Mouse (Mus musculus) cerebellum, adult 11-12 months (tissue): ENCODE data around the gene 2900011O08Rik.
"Not testable (repeated sequence)": the region's sequence is repeated elsewhere in the genome, so short reads cannot be mapped to it uniquely, and the experiment has no call there.

Source experiments
- DNase-seq: peaks from one replicate; pipeline ENCODE4 v3.0.0; 2022

2900011O08Rik gene

GRCm38 (mm10) chr16:14005266-14005665, 18.9 kb downstream of the 2900011O08Rik start:
- DNase-seq = no peak

DNA sequence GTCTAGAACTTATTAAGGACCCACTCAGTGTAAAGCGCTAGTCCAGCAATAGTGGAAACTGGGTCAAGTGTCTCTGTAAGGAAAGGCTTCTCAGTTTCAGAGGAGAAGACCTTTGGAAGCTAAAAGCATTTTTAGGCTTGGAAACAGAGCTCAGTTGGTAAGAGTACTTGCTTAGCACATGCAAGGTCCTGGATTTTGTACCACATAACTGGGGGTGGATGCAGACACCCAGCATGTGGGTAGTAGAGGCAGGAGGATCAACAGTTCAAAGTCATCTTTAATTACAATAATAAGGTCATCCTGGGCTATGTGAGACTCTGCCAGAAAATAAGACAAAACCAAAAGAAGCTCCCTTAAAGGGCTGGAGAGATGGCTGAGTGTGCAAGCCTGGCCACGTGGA, 21.7 kb downstream of the 2900011O08Rik start:
- DNase-seq = no peak

DNA sequence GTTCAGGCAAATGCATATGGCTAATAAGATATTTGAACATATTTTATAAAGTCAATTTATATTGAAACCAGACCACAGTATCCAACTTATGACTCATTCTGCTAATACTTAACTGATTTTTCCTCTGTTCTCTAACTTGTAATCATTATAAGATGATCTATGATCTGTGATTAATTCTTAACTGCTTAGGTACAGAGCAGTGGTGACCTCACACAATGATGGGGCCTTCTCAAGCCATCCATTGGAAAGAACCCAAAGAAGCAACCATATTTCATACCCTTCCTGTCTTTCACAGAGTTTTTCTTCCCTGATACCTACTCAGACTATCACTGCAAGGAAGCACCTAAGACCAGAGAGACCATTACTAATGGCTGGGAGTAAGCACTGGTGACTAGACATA, 22.3 kb downstream of the 2900011O08Rik start:
- no peak for DNase-seq

GRCm38 (mm10) chr16:14009966-14010365, 23.6 kb downstream of the 2900011O08Rik start:
- DNase-seq = no peak

DNA sequence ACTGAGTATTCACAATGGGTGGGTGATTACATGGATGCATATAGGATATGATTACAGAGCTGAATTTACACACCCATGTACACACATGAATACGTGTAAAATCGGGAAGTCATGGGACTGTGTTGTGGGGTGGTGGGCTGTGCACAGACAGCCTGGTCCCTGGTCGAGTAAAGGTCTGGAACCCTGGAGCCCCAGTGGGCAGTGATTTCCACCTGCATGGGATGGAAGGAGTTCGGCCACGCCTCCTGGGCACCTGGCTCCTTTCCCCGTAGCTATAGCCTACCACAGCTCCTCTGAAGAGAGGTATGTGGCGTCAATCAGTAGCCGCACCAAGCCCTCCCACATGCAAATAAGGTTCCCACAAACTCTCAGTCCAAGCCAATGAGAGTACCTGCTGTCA, 30.9 kb downstream of the 2900011O08Rik start:
- DNase-seq = no peak

DNA sequence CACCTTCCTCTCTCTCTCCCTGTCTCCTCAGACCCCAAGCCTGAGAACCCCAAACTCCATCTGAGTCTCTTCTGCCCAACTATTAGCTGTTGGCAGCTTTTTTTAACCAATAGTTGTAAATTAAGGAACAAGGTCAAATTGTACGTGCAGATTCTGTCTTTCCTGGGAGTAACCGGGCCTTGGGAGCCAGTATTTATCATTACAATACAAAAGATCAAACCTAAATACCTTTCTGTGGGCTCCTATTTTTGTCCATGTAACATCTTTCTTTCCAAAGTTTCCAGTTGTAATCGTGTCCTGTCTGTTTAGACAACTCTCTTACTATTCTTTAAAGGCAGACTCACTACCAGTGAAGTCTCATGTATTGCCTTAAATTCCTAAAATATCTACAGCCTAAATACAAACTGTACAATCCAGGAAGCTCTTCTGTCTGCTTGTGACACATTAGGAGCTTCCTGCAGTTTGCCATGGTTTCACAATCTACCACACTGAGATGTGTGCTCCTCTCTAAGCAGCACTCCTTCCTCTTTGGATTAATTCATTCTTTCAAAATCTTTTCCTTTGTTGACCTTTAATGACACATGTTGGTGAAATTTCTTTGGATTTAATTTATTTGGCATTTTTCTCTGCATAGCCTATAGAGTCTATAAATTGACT, 34.9 kb downstream of the 2900011O08Rik start:
- no peak for DNase-seq

DNA sequence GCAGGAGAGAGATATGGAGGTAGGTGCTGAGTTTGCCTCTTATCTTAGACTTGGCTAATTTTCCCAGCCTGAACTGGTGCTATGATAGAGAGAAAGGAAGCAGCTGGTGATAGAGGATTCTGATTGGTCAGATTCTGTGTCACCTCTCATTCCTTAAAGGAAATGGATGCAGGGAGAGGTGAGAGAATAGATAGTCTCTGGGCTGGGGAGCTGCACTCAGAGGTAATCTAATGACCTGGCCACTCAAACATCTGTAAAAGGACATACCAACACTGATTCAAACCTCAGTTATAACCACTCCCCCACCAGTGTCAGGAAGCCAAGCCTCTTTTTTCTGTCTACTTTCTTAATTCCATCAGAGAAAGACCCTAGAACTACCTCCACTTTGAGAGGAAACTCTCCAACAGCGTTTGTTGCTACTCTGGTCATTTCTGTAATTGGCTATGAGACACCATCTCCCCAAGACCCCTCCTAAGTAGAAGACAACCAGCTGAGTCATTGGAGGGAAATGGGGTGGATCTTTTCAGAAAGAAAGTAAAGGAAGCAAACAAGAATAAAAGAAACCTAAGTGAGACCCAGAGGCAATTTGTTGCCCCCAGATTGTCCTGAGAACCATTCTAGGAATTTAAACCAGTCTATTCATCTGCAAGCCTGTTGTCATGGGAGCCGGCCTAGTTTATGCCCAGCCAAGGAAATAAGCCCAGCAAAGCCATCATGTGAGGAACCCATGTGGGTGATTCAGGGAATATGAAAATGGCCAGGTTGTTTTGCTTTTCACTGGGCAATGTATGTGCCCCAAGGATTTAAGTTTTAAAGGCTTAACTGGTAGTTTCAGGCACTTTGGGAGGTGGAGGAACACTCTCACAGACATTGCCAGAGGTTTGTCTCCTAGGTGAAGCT, 38.9 kb downstream of the 2900011O08Rik start:
- DNase-seq = no peak

DNA sequence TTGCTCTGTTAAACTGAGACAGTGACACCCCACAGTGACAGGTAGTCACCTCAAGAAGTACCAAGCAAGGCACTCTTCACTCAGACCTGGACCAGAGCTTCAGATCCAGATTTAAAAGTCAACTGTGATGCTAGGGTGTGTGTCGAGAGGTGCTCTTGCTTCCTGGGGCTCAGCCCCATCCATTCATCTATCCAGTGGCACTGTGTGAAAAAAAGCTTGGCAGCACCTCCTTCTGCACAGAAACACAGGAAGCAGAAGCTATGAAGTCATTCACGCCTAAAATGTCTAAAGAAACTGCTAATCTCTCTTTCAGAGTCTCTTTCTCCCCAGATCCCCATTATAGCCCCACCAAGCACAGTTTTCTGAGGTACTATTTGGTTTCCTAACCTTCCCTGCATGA, 42.7 kb downstream of the 2900011O08Rik start:
- DNase-seq = no peak

- no peak for DNase-seq
Measured at GRCm38 (mm10) chr16:14029851-14030250, 43.4 kb downstream of the 2900011O08Rik start.

DNA sequence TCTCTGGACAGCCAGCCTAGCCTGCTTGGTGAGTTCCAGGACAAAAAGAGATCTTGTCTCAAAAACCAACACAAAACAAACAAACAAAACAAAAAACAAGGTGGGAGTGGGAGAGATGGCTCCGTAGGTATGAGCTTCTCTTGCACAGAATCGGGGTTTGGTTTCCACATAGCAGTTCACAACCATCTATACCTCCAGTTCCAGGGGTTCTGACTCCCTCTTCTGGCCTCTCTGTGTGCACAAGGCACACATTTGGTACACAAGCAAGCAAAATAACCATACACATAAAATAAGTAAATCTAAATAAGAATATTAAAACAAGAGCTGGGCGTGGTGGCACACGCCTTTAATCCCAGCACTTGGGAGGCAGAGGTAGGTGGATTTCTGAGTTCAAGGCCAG, 44.2 kb downstream of the 2900011O08Rik start:
- no peak for DNase-seq

DNA sequence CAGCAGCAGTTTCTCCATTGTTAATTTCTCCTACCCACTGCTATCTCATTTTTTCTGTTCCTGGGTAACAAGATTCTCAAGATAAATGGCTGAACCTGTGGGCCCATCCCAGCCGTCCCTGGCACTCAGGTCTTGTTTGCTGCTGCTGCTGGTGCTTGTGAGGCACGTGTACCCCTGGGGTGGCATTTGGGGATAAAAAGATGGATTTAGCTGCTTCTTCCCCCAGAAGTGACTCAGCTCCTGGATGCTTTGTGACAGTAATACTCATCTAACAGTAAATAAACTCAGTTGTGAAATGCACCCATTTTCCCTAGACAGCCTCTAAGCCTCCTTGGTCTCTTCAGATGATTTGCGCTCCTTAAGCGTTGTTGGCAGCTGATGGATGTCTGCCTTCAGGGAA, 46.7 kb downstream of the 2900011O08Rik start:
- no peak for DNase-seq

- DNase-seq = no peak
Measured at GRCm38 (mm10) chr16:14042421-14042820, 56.0 kb downstream of the 2900011O08Rik start.

DNA sequence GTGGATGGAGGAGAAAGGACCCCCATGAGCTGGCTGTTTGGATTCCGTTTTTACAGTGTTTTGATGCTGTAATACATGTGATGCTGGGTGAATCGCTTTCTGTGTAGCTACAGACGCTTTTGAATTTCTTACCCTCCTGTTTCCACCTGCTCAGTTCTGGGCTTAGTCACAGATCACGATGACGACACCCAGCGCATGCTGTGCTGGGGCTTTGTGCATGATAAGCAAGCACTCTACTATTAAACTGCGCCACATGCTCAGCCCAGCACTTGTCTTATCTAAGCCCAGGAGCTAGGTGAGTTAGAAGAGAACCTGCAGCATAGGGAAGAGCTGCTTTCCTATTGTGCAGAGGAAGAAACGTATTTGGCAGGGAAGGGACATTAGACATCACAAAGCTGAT, 58.3 kb downstream of the 2900011O08Rik start:
- DNase-seq = peak; percentile 63

DNA sequence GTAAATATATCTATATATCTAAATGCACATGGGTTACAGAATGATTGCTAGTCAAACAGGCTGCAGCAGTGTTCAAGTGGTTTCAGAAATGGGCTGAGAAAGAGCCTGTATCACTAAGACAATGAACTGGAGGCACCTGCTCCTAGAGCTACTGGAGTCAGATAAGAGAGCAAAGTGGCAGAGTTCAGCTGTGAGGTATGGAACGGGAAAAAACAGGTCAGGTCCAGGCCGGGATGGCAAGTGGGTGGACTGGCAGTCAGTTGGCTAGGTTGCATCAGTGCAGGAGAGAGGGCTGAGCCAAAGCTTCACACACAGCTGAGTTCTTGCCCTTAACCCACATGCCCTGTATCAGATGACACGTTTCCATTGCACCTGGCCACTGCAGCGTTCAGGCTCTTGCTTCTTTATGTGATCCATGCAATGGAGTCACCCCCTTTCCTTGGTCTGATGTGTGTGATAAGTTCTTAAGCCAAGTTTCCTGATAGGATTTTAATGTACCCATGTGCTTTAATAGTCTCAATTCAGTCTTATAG, 59.9 kb downstream of the 2900011O08Rik start:
- DNase-seq = no peak

- peak; percentile 76 for DNase-seq
Measured at GRCm38 (mm10) chr16:14052221-14052620, 65.8 kb downstream of the 2900011O08Rik start.

DNA sequence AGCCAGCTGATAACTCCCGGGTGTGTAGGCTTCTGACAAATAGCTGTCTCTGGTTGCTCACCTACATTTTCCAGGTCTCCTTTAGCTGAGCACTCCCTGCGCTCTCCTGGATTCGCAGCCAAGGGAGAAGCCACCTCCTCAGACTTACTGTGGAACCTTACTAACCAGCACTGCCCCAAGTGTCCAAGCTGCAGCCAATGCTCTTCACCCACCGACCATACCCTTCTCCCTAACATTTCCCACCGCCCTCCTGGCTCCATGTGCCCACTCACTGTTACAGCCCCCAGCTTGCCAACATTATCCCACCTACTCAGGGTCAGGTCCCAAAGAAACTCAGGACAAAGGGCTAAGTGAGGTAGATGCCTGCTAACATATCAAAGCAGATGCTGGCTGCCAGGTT, 66.7 kb downstream of the 2900011O08Rik start:
- DNase-seq = peak; percentile 15

GRCm38 (mm10) chr16:14055271-14055670, 68.9 kb downstream of the 2900011O08Rik start:
- DNase-seq = no peak

GRCm38 (mm10) chr16:14056734-14057133, 70.3 kb downstream of the 2900011O08Rik start:
- no peak for DNase-seq

GRCm38 (mm10) chr16:14058541-14058940, 72.1 kb downstream of the 2900011O08Rik start:
- no peak for DNase-seq

DNA sequence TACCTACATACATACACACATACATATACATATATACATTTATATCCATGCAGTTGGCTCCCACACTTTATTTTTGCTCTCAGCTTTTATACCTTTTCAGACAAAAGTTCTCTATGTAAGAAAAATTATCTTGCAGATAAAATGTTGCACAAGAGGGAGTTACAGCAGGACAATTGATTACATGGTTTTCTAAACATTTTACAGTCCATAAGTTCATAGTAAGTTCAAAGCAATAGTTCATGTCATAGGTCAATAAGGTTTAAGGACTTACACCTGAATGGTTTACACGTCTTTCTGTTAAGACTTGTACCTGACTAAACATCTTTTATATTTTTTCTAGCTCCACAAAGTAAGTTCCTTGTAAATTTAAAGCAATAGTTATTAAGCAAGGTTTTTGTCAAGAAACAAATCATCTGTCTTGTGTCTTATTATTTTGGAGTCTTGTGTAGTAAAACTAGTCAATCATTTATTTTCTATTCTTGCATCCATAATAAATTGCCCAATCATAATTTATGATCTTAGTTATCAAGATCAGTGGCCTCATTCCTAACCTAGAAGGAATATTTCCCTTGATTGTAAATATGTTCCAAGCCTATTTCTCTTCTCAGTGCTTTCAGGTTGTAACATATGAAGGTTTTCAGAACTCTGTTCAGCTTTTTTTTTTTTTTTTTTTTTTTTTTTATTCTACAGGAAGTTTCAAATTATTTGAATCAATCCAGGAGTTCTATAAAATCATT, 72.9 kb downstream of the 2900011O08Rik start:
- DNase-seq = no peak

GRCm38 (mm10) chr16:14059869-14060268, 73.5 kb downstream of the 2900011O08Rik start:
- DNase-seq = no peak

DNA sequence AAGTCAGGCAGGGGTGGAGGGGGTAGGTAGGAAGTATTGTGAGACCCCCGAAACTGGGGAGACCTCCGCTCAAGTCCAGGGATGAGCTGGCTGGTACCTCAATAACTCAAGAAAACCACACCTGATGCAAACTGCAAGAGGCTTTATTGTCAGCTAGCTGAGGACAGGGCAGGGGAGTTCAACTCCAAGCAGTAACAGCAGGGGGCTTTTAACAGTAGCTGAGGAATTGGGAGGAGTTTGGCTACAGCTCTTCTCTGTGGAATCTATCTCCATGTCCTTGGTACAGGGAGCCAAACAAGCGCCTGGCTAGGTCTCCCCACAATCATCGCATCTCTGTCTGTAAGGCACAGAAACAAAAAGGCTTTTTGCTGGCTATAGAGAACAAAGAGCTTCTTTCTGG, 80.2 kb downstream of the 2900011O08Rik start:
- DNase-seq = not testable (repeated sequence)

DNA sequence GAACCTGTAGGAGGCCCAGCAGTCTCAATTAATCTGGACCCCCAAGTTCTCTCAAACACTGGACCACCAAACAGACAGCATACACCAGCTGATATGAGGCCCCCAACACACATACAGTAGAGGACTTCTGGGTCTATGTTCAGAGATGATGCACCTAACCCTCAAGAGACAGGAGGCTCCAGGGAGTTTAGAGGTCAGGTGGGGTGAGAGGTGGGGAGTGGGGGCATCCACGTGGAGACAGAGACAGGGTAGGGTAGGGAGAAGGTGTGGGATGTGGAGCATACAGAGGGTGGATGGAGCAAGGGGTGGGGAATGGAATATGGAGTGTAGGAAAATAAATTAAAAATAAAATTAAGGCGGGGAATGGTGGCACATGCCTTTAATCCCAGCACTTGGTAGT, 82.3 kb downstream of the 2900011O08Rik start:
- DNase-seq = not testable (repeated sequence)
